Mouse (Mus musculus) thymus, adult 2 months (tissue): Measurements from ENCODE around the gene Wls.

Experiments used
- CTCF ChIP-seq: fragments of 200-500 bp; IDR thresholded peaks from 2 replicates; pipeline ENCODE4 v1.5.1; 2012; ENCODE audit warnings: mild to moderate bottlenecking, control low read depth, low read length, moderate library complexity, borderline replicate concordance; ENCODE audit not compliant: control insufficient read depth, poor library complexity, insufficient read depth; ENCODE audit errors: extremely low read depth
- POLR2A ChIP-seq: fragments of 200-500 bp; IDR thresholded peaks from 2 replicates; pipeline ENCODE4 v1.6.1; 2012; ENCODE audit warnings: mild to moderate bottlenecking, low read length, control low read depth, moderate library complexity; ENCODE audit not compliant: control insufficient read depth, poor library complexity, insufficient read depth; ENCODE audit errors: extremely low read depth

DNA sequence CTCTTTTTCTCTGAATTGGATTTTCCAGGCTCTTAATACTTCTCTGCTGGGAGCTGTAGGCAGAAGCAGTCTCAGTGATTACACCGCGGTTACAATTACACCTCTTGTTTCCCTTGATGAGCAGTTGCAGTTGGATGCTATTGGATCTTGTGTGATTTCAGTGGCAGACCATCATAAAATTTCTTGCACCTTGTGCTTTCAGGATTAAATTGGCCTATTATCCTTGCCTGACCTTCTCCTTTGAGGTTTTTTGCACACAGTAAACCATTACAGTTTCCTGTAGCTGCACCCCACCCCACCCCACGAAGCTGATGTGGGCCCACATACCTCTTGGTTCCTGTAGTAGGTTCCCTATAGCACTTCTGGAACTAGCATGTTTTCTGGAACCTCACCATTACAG lies 2.0 kb downstream of the Wls start:
- TF ChIP-seq CTCF (no peak), POLR2A (no peak)
